Mouse (Mus musculus) lung, adult 10 weeks (tissue): ENCODE data around the gene Ston1. TPM values are rescaled to one million over a fixed set of nuclear protein-coding genes. Genes with fewer than 3 reads are reported as not detected.

Source experiments
- polyA plus RNA-seq: library from polyadenylated mRNA; stranded (reverse); fragments of 350-450 nt; fragmentation: Illumina TruSeq; extraction: RNeasy Lipid Tissue Mini Kit (QIAGEN cat#74804); gene quantifications from one replicate; pipeline ENCODE4 v1.2.3, GENCODE M21; 2014; ENCODE audit warnings: low read depth, low replicate concordance; ENCODE audit not compliant: insufficient read depth

Ston1 gene
- 13.0 TPM for polyA plus RNA-seq

GRCm38 (mm10) chr17:88597222-88598055 lies at the start of gene Ston1:
Gene Ston1, plus strand, starts transcription at chr17:88597684.

GRCm38 (mm10) chr17:88668452-88668851 lies 71.0 kb downstream of the Ston1 start, which contains the start of gene Gtf2a1l:
Gene Gtf2a1l, plus strand, starts transcription at chr17:88668660.

Other genes with a start within 250 kb of the Ston1 start
- gene Foxn2, start 157.0 kb upstream of the Ston1 start, polyA plus RNA-seq = 9.1 TPM
- gene Ppp1r21, start 67.6 kb upstream of the Ston1 start, polyA plus RNA-seq = 27.5 TPM
- not detected for gene Gtf2a1l, start 71.0 kb downstream of the Ston1 start, polyA plus RNA-seq
- 0.07 TPM for gene Lhcgr, start 194.3 kb downstream of the Ston1 start, polyA plus RNA-seq